Mouse (Mus musculus): ENCODE measurements around the gene Hba-a2.

GRCm38 (mm10) chr11:32342770-32343191 is 46.5 kb downstream of the Hba-a2 start:
- TF ChIP-seq CTCF (IDR thresholded peaks at IDR 0.05; ENCODE audit: extremely low read depth, insufficient read length, insufficient replicate concordance, low read depth, low read length), result peak; percentile 87; the same call in 1 of the 2 replicates
- TF ChIP-seq POLR2A (IDR thresholded peaks at IDR 0.05; ENCODE audit: low read depth, low read length), result no peak

Data from small intestine, adult 2 months (tissue).